Mouse (Mus musculus) G1E (cell line): ENCODE results near the gene Mlip.

Experiments
- CTCF ChIP-seq: IDR thresholded peaks from 2 replicates; pipeline ENCODE4 v1.5.1; 2012; ENCODE audit warnings: low read depth, low read length, inconsistent platforms, mixed read lengths
- GATA1 ChIP-seq: IDR thresholded peaks from 2 replicates; pipeline ENCODE4 v1.6.1; 2012; ENCODE audit warnings: borderline replicate concordance, low read length, inconsistent platforms, mixed read lengths

DNA sequence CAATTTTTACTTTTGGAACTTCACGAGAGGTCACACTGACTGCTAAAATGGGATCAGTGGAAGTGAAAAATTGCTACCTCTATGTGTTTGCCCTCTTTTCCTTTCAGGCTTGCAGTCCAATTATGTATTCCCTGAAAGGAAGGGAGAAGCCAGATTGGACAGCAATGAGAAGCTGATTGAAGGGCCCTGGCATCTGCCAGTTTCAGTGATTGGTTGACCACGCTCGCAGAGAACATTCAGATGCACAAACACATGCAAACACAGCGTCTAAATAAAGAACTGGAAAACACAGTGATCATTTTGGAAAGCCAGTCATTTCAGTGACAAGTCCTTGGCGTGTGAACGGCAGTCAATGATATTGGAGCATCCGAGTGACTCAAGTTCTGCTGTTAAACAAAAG, 100.6 kb downstream of the Mlip start:
- TF ChIP-seq CTCF (no peak), GATA1 (no peak)
